Mouse (Mus musculus) MN1 (cell line): ENCODE data around the gene Ttll6.
"Not testable (repeated sequence)": the region's sequence is repeated elsewhere in the genome, so short reads cannot be mapped to it uniquely, and the experiment has no call there.

Experiments used
- DNase-seq: peaks from one replicate; pipeline ENCODE4 v3.0.0-alpha.2; 2016; ENCODE audit warnings: low spot score

Gene Ttll6

DNA sequence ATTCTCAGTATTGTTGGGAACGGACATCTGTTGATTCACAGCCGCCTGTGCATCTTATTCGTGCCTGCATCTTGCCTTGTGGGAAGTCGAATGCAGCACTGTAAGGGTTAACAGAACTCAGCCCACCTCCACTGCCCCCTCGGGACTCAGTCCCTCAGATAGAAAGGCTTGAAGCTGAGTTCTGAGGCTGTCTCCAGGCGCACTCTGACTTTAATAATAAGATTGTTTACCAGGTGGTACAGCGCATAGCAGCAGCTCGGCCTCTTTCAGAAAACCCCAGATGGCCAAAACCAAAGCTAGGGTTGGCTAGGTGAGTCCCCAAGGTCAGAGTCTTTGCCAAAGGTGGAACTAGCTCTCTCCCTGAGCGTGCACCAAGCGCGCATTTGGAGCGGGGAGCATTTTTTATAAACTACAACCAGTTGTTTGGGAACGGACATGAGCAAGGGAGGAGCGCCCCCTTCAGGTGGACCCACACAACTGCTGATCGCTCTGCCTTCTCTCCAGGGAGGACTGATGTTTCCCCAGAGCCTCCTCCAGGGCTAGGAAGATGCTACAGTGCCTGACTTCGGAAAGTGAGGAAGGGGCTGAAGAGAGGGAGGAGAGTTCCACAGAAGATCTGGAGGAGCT, at the start of gene Ttll6:
Gene Ttll6 (plus strand): TSS at position 548 of the 627 bp plus-strand sequence.
- DNase-seq, result peak; percentile 17

DNA sequence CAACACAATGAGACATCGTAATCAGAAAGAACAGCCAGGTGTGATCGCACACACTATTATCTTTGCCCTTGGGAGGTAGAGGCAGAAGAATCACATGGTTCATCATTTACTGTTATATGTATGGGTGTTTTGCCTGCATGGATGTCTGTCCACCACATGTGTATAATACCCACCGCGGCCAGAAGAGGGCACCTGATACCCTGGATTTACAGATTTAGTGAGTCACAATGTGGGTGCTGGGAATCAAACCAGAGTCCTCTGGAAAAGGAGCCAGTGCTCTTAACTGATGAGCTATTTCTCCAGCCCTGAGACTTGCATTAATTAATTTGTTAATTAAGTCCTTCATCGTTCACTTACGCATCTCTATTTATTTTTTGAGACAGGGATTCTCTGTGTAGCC, 45.6 kb upstream of the Ttll6 start:
- DNase-seq, result no peak

DNA sequence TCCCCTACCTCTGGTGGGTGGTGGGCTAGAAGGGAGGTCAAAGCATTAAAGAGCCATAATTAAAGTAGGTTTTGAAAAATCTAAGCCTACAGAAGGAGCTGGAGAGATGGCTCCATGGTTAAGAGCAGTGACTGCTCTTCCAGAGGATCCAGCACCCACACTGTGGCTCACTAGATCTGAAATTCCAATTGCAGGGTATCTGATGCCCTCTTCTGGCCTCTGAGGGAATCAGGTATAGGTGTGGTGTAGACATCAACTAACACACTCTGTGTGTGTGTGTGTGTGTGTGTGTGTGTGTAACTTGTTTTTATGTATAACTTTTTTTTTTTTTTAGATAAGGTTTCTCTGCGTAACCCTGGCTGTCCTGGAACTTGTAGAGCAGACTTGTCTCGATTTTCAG, 42.5 kb upstream of the Ttll6 start:
- DNase-seq, result peak; percentile 18

DNA sequence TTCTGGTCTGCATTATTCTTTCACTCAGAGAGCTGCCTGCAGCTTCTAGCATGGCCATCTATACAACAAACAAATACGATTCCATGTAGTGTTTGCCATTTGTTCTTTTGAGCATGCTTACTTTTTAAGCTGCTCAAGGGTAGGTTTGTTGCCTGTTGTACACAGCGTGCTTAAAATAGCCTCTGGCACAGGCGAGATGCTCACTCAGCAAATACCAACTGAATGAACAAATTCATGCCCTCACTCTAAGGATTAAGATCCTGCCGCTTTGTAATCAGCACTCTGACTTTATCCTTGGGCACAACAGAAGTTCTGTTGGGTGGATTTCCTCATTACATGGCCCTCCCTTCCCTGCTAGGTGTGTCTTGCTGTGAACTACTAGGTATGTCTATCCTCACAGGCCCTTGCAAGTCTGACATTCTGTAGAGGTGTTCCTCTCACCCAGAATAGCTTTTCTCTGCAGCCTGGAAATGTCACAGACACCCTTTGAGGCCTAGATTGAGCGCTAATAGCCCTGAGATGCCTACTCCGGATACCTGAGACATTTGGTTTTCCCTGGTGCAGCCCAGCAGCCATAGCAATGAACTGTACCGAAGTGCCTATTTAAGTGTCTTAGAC, 40.8 kb upstream of the Ttll6 start:
- no peak for DNase-seq

DNA sequence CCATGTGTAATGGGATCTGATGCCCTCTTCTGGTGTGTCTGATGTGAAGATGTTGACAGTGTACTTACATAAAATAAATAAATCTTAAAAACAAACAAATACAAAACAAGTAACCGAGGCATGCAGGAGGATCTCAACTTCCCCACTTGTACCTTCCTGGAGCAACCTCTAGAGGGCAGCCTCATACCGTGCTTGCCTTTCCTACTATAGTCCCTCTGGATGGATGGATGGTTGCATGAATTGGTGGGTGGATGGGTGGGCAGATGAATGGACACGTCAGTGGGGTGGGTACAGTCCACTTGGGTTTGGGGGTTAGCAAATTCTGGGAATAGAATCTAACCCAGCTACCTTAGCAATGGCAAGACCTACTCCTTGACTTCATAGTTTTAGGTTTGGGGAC, 40.2 kb upstream of the Ttll6 start:
- peak; percentile 41 for DNase-seq

DNA sequence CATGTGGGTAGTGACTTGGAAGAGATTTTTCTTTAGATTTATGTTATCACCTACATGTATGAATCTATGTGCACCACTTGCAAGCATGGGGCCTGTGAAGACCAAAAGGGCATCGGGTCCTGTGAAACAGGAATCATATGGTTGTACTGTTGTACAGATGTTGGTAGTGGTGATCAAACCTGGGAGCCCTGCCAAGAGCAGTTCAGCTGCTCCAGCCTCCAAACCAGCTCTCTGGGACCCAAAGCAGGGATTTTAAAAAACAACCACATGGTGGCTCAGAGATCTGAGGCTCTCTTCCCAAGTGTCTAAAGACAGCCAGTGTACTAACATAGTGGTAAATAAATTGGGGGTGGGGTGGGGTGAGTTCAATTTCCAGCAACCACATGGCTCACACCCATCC, 25.2 kb upstream of the Ttll6 start:
- DNase-seq, result no peak

DNA sequence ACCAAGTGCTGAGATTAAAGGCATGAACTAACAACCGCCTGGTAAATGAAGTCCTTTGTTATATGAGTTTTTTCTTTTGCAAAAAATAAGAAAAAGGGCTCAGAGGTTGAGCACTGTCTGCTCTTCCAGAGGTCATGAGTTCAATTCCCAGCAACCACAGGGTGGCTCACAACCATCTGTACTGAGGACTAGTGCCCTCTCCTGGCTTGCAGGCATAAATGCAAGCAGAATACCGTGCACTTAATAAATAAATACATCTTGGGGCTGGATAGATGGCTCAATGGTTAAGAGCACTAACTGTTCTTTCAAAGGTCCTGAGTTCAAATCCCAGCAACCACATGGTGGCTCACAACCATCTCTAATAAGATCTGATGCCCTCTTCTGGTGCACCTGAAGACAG, 22.6 kb upstream of the Ttll6 start:
- DNase-seq, result not testable (repeated sequence)

DNA sequence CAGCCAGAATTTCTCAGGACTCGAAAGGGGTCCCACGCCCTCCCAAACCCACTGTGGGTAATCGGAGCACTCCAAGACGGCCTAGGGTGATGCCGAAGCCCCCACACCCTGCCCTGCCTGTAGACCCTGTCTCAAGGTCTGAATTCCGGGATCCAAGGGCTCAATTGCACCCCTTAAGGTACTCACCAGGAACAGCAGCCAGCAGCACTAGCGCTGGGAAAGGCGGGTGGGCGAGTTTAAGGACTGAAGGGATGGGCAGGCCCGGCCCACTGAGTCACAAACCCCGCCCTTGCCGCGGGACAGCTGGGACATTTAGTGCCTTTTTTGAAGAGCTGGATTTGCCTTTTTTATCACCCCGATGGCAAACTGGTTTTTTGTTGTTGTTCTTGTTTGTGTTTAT, 21.8 kb upstream of the Ttll6 start, which contains the start of gene Calcoco2:
Gene Calcoco2 (minus strand): TSS at position 214 of the 400 bp plus-strand sequence.
- no peak for DNase-seq

DNA sequence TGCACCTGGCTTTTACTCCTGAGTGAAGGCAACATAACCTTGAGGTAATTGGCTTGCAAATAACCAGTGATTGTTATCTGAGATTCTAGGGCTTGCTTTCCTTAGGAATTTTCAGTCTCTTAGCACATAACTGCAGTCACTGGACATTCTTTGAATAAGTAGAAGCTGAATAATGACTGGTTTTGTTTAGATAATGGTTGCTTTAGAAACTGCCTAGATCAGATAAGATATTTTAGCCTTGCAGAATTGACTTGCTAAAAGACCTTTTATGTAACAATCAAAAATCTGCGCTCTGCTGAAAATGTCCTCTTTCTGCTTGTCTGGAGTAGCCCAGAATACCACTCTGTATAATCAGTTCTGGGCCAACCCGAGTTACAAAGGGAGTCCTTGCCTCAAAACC, 19.5 kb upstream of the Ttll6 start:
- DNase-seq, result no peak

DNA sequence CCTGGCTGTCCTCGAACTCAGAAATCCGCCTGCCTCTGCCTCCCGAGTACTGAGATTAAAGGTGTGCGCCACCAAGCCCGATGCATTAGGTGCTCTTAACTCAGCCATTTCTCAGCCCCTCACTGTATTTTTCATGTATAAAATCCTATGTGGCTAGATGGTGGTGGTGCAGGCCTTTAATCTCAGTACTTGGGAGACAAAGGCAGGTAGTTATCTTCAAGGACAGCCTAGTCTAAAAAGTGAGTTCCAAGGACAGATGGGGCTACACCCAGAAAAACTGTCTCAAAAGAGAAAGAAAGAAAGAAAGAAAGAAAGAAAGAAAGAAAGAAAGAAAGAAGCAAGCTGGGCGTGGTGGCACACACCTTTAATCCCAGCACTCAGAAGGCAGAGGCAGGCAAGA, 18.2 kb upstream of the Ttll6 start:
- DNase-seq, result no peak

DNA sequence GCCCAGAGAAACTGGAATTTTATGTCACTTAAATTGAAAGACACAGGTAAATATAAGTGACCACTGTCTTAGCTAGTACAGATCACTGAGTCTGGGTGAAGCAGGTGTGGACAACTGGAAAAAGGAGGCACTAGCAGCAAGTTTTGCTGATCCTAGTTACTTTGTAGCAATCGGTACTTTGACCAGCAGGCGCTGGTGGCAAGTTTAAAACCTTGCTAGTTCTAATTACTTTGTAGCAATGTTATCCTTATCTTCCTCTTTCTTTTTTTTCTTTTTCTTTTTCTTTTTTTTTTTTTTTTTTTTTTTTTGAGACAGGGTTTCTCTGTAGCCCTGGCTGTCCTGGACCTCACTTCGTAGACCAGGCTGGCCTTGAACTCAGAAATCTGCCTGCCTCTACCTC, 17.5 kb upstream of the Ttll6 start:
- no peak for DNase-seq

DNA sequence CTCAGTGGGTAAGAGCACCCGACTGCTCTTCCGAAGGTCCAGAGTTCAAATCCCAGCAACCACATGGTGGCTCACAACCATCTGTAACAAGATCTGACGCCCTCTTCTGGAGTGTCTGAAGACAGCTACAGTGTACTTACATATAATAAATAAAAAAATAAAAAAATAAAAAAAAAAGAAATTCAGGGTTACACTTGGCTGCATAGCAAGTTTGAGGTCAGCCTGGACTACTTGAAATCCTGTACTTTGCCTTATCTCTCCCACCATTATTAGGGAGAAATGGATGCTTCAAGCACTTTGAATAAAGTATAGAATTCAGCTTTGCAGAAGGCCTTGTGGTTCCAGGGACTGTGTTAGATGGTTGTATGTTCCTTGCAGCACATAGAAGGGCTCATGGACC, 16.7 kb upstream of the Ttll6 start:
- not testable (repeated sequence) for DNase-seq

DNA sequence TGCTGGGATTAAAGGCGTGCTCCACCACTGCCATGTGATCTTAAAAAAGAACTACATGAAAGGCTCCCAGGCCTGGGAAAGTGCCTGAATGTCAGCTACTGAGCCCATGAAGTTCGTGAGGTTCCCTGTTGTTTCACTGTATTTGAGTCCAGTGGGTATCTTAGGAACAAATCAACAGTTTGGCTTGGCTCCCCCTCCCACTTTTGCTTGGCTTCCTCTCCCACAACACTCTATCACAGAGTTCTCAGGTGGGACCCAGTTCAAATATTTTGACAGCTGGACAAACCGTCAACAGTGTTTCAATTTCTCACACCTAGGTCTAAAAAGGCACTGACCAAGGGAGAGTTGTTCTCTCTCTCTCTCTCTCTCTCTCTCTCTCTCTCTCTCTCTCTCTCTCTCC, 14.2 kb upstream of the Ttll6 start:
- no peak for DNase-seq

DNA sequence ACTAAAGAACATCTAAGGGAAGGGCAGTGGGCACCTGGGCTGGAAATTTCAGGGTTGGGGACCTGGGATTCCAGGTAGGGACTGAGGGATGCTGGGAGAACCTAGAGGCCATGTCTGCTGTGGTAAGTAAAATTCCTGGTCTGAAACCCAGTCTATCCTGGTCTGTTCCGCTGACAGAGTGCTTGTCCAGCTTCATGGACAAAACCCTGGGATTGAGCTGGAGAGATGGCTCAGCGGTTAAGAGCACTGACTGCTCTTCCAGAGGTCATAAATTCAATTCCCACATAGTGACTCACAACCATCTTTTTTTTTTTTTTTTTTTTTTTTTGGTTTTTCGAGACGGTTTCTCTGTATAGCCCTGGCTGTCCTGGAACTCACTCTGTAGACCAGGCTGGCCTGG, 10.8 kb upstream of the Ttll6 start:
- not testable (repeated sequence) for DNase-seq

DNA sequence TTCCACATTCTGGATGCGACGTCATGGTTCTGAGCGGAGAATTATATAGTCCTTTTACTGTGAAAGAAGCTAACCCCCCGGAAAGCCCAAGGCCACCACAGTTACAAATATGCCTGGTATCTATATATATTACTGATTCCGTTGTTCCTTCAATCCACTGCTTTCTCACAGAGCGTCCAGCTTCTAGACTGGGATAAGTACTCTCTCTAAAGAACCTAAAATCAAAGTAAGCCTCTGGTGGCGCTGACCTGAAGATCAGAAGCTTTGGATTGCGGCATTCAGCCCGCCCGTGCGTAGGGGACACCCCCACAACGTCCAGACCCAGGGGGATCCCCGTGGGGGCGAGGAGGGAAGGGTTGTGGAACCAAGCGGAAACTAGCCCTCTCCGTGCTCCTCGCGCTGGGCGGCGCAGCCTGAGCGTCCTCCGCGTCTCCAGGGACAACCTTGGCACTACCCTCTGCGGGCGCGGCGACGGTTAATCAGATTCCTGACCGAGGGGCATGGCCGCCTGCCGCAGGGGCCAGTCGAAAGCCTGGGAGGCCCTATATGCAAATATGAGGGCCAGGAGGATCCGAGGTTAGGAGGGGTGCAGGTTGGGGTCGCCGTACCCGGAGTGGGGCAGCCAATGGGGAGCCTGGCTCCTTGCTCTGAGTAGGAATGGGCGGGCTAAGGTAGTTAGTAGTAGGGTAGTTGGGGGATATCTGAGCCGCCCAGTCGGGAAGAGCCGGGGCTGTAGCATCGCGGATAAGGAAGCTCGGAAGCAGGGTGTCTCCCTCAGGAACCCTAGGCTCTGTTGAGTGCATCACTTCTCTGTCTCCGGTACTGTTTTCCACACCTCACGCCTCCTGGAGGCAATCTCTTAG, 9.3 kb upstream of the Ttll6 start:
- DNase-seq, result no peak

DNA sequence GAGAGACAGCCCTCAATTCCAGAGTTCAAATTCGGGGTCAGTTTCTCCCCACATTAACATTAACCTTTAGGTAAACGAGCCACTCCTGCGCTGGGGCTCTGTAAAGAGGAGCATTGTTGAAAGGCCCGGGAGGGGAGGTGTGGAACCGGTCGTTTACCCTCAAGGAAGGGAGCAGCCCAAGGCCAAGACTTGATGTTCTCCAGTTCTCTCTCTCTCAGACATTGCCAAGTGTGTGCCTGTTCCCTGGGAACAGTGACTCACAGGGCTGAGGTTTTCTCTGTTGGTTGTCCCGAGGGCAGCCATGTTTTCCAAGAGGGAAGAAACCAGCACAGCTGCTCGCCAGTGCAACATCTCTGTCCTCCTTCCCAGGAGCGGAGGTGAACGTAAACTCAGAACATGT, 3.0 kb upstream of the Ttll6 start:
- DNase-seq, result no peak

DNA sequence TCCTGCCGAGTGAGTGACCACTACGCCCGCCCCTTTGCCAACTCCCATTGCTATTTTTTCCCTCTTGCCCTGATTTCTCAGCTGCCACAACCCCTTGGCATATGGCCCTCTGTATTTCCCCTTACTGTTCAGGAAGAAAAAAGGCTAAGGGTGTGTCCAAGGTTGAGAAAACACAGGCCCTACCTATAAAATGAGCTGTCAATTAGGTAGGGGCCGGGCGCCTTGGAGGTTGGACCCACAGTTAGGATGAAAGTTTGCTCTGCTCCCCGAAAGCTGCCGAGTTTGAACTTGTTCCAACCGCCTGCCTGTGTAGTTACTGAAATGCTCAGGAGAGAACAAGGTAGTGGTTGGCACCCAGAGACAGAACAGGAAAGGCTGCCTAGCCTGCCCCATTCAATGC, 2.3 kb downstream of the Ttll6 start:
- DNase-seq, result no peak

DNA sequence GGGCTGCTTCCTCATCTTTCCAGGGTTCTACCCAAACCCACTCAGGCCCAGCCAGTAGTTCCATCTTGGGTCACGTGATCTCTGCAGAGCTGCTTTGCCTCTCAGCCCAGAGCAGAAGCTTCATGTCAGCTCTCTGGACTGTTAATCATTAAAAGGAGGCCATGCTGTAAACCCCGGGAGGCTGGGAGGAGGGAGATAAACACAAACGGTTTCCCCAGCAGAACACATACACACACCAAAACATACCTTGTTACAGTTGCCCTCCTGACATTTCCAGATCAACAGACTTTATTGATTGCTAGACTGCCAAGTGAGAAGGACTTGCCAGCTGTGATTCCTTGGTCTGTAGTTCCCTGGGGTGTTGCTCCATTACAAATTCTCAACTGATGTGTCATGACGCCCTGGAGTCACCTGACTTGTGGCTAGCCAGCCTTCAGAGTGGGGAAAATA, 7.2 kb downstream of the Ttll6 start:
- no peak for DNase-seq

DNA sequence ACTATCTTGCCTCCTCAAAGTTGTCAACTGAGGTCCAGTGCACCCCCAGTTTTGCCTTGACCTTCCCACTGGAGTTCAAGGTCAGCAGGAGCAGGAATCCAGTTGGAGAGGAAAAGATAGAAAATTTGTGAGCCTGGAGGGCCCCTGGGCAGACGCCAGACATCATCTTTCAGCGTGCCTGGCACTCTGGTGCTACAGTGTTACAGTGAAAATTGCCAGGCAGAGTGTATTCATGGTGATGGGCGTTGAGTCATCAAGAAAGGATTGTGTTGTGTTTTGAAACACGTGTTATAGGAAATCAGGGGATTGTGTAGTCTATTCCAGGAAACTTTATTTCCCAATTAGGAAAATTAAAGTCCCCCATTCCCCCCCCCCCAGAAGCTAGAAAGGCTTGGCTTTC, 10.2 kb downstream of the Ttll6 start:
- no peak for DNase-seq

DNA sequence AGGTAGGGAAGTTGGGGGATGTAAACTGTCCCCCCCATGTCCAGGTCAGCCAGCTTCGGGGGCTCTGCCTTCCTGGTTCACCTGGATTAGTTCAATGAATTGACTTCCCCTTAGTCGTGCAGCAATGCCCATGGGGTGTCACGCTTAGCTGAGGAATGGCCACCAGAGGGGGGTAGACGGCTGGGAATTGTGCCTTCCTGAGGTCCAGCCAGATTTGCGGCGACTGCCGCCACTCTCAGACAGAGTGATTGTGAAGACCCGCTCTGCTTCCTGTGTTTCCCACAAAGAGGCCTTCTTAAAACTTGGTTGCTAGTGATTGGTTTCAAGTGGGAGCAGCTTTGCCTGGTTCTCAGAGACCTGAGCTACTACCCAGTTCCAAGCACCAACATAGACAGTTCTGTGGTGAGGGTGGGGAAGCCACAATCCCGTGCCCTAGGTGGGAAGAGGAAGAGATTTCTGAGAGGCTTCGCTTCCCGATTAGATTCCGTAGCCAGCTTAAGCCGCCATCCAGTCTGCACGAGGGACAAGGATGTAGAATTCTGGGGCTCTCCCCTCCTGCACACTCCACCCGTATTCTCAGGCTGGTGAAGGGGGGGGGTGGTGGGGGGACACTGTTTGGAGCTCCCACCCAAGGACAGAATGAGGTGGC, 12.2 kb downstream of the Ttll6 start:
- DNase-seq, result peak; percentile 50

DNA sequence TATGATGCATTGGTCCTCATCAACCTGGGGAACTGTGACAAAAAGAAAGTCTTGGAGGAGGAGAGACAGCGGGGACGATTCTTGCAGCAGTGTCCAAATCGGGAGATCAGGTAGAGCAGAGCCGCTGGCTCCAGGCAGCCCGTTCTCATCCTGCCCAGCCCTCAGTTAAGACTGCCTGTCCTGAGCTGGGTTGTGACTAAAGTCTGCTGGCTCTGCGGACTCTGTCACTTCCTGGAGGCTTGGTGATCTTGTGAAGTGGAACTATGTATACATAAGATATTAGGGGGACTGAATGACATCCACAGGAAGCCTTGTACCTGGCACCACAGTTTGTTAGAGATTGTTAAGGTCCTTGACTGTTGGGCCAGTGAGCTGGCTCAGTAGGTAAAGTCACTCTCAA, 13.9 kb downstream of the Ttll6 start:
- no peak for DNase-seq

DNA sequence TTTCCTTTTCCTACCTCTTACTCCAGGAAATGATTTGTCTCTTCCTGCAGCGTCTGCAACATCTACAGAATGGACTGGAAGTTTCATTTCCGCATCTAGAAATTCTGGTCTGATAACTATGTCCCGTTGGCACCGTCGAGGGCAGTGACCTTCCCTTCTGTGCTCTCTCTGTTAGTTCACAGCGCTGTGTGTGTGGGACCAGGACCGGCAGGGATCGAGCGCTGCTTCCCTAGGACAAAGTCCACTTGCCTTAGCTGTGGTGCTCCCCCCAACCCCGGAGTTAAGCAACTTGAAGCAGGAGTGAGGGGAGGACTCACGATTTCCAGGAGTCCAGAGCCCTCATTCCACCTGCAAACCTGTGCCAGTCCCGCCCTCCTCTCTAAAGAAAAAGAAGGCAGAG, 31.2 kb downstream of the Ttll6 start:
- no peak for DNase-seq

DNA sequence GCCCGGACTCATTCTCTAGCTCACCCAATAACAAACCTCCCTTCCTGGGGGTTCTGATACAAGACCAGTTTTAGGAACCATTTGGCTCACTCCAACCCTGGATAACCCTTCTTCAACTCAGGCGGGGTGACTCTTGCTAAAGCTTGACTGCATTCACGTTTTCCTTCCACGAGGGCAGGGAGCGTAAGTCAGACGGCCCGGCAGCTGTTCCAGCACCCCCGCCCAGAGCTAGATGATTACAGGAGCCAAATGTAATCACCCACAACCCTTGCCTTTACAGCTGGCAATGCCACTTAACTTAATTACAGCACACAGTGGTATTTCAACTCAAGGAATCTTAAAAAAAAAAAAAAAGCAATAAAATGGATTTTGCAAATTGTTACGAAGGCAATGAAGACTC, 34.5 kb downstream of the Ttll6 start:
- DNase-seq, result no peak
